Mouse (Mus musculus) heart, adult 2 months (tissue): ENCODE measurements around the gene Poldip3. TPM values are rescaled to one million over a fixed set of nuclear protein-coding genes. Genes with fewer than 3 reads are reported as not detected.

Experiments
- DNase-seq, 2 experiments: peaks; one replicate each; pipeline ENCODE4 v3.0.0; 2021
- H3K27ac ChIP-seq: fragments of 200-600 bp; 2 replicates; pipeline ENCODE4 v1.8.1; 2022
- H3K27me3 ChIP-seq: fragments of 200-500 bp; 2 replicates; pipeline ENCODE4 v1.6.1; 2012; ENCODE audit warnings: mild to moderate bottlenecking, low read length, inconsistent platforms, mixed read lengths; ENCODE audit not compliant: control insufficient read depth, insufficient read depth
- H3K36me3 ChIP-seq: fragments of 200-500 bp; 2 replicates; pipeline ENCODE4 v1.6.1; 2012; ENCODE audit warnings: low read length, inconsistent platforms; ENCODE audit not compliant: control insufficient read depth, insufficient read depth
- H3K4me1 ChIP-seq: fragments of 200-500 bp; 2 replicates; pipeline ENCODE4 v1.6.1; 2011; ENCODE audit warnings: low read length; ENCODE audit not compliant: control insufficient read depth, insufficient read depth
- H3K4me3 ChIP-seq: fragments of 200-600 bp; 2 replicates; pipeline ENCODE4 v1.8.1; 2022
- H3K79me2 ChIP-seq: fragments of 200-500 bp; replicated peaks from 2 replicates; pipeline ENCODE4 v1.6.1; 2012; ENCODE audit warnings: mild to moderate bottlenecking, inconsistent platforms, low read length, moderate library complexity, mixed read lengths; ENCODE audit not compliant: control insufficient read depth, insufficient read depth
- H3K9ac ChIP-seq: fragments of 200-500 bp; 2 replicates; pipeline ENCODE4 v1.6.1; 2012; ENCODE audit warnings: low read depth, mild to moderate bottlenecking, control low read depth, inconsistent platforms, low read length, mixed read lengths
- CTCF ChIP-seq: fragments of 200-600 bp; IDR thresholded peaks from 2 replicates; pipeline ENCODE4 v1.8.1; 2022; ENCODE audit warnings: antibody characterized with exemption, mild to moderate bottlenecking, moderate library complexity
- EP300 ChIP-seq: fragments of 200-500 bp; IDR thresholded peaks from 2 replicates; pipeline ENCODE4 v1.6.1; 2011; ENCODE audit warnings: low read depth, low read length, control low read depth; ENCODE audit not compliant: insufficient read depth
- POLR2A ChIP-seq: fragments of 200-500 bp; IDR thresholded peaks from 2 replicates; pipeline ENCODE4 v1.6.1; 2011; ENCODE audit warnings: mild to moderate bottlenecking, low read depth, low read length, control low read depth; ENCODE audit not compliant: insufficient read depth
- WGBS: fragments of 180-500 bp; shearing (Covaris S2); methylation state at CpG from one replicate; pipeline ENCODE4 v1.1.7; 2018; 5-methylcytosine and 5-hydroxymethylcytosine counted together
- intact Hi-C: fragments of 180-260 bp; cut with DNase I; formaldehyde crosslinking; loops from one replicate; pipeline ENCODE4 v1.15.1; 2025
- polyA plus RNA-seq: library from polyadenylated mRNA; depleted of rRNA; stranded (reverse); fragments of >200 nt; gene quantifications from 2 replicates; pipeline ENCODE4 v1.2.3, GENCODE M21; 2012; rRNA removed
- total RNA-seq, 2 experiments: library from RNA; stranded (reverse); gene quantifications; 2 replicates each; pipeline ENCODE4 v1.2.3; 2021

Poldip3 gene
- total and polyA plus RNA-seq, 3 experiments = 20.0 to 24.7 (median 23.6) TPM

- Histone ChIP-seq H3K4me1 (0 out of 2 replicates have a peak, but pooled peaks cover 1% of the 10 kb centered on the region), H3K4me3 (no peak within 1 kb of the TSS), H3K36me3 (no peaks in the 10 kb centered on the region), H3K79me2 (no peaks in the 10 kb centered on the region), H3K27ac (no peak within 1 kb of the TSS), H3K27me3 (no peaks in the 10 kb centered on the region), H3K9ac (no peak within 1 kb of the TSS)
- TF ChIP-seq EP300 (no peak), CTCF (no peak), POLR2A (no peak)
- WGBS = 36% methylated on average over 7 of the region's 7 CpGs
- intact Hi-C loops = no loop called here
- DNase-seq = no peak
These were observed 59.9 kb downstream of the Poldip3 start, which contains the start of gene Serhl for GRCm38 (mm10) chr15:83089429-83089605. TSS of gene Serhl (plus strand) at chr15:83089506.

- peaks cover 3% of the 10 kb centered on the region for H3K4me1 ChIP-seq
- no peak for TF ChIP-seq EP300
- H3K27ac ChIP-seq = no peak overlapping the region
- 24% methylated on average over 27 of the region's 27 CpGs for WGBS
- H3K9ac ChIP-seq = no peak overlapping the region
- no peaks in the 10 kb centered on the region for H3K36me3 ChIP-seq
- intact Hi-C loops = no loop called here
- H3K79me2 ChIP-seq = no peaks in the 10 kb centered on the region
- DNase-seq = no peak
- H3K4me3 ChIP-seq = no peak overlapping the region
- no peaks in the 10 kb centered on the region for H3K27me3 ChIP-seq
These were observed 60.4 kb downstream of the Poldip3 start for GRCm38 (mm10) chr15:83088495-83089428.

DNA sequence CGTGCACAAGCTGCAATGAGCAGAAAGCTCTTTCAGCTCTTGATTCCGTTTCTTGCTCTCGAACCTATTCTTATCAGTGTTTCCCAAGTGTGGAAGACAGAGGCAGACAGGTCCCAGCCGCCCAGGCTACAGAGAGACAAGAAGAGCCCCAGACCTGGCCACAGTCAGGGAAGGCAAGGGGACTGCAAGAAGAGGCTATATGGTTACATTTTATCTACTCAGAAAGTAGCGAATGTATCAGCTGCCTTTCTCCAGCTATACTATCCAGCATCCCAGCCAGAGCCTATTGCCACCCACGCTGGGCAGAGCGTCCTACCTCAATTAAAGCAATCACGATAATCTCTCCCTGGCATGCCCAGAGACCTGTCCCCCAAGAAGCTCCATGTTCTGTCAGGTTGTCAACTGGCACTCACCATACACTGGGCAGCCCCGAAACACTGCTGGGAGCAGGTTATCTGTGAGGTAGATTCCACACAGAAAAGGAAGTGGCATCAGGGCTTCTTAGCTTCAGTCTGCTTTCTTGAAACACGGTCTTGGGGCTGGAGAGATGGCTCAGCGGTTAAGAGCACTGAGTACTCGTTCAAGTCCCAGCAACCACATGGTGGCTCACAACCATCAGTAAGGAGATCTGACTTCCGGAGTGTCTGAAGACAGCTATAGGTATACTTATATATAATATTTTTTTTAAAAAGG is 62.4 kb downstream of the Poldip3 start:
- Histone ChIP-seq H3K4me3 (no peak overlapping the region), H3K27me3 (no peaks in the 10 kb centered on the region), H3K27ac (no peak overlapping the region), H3K4me1 (peaks cover 3% of the 10 kb centered on the region), H3K9ac (no peak overlapping the region), H3K36me3 (no peaks in the 10 kb centered on the region), H3K79me2 (no peaks in the 10 kb centered on the region)
- WGBS = 73% methylated on average over 13 of the region's 13 CpGs
- DNase-seq = no peak
- TF ChIP-seq CTCF (no peak), EP300 (no peak), POLR2A (no peak)
- intact Hi-C loops = no loop called here

GRCm38 (mm10) chr15:83085901-83086300 is 63.3 kb downstream of the Poldip3 start:
- intact Hi-C loops = no loop called here
- H3K4me3 ChIP-seq = no peak overlapping the region
- 19% methylated on average over 7 of the region's 7 CpGs for WGBS
- peaks cover 3% of the 10 kb centered on the region for H3K4me1 ChIP-seq
- H3K9ac ChIP-seq = no peak overlapping the region
- H3K36me3 ChIP-seq = no peaks in the 10 kb centered on the region
- no peak overlapping the region for H3K27ac ChIP-seq
- peak; percentile 45 to 68 for DNase-seq
- H3K79me2 ChIP-seq = no peaks in the 10 kb centered on the region
- H3K27me3 ChIP-seq = no peaks in the 10 kb centered on the region
- TF ChIP-seq EP300 = no peak
- TF ChIP-seq CTCF = peak; percentile 98

DNA sequence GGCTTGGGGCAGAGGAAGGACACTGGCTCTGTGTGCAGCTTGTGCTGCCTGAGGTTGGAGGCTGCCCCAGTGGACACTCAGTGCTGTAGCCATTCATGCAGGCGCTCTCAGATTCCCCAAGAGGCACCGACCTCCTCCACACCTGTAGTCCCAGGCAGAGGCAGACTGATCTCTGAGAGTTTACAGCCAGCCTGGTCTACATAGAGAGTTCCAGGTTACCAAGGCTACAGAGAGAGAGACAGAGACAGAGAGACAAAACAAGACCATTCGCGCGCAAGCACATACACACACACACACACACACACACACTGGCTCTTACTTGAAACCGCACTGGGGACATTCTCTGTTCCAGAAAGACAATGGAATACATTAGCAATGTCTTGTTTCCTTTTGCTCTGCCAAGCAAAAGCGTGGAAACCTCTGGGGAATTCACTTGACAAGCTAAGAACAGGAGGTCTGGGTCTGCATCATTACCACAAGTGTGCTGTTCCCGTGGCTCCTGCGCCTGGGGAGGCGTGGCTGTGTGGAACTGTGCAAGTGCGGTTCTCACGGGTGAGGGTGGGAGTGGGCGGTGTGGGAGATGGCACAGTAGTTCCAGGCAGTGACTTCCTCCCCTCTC is 65.1 kb downstream of the Poldip3 start:
- no peak for TF ChIP-seq EP300
- TF ChIP-seq POLR2A = no peak
- TF ChIP-seq CTCF = no peak
- H3K79me2 ChIP-seq = no peaks in the 10 kb centered on the region
- H3K27me3 ChIP-seq = no peaks in the 10 kb centered on the region
- WGBS = 30% methylated on average over 13 of the region's 13 CpGs
- peak; percentile 29 to 47 for DNase-seq
- peaks cover 3% of the 10 kb centered on the region for H3K4me1 ChIP-seq
- intact Hi-C loops = loop anchor here (1.0 kb wide), 1 partner anchor 45 kb away; no protein-coding TSS in a partner anchor
- no peak overlapping the region for H3K27ac ChIP-seq
- no peak overlapping the region for H3K4me3 ChIP-seq
- no peaks in the 10 kb centered on the region for H3K36me3 ChIP-seq
- H3K9ac ChIP-seq = no peak overlapping the region

DNA sequence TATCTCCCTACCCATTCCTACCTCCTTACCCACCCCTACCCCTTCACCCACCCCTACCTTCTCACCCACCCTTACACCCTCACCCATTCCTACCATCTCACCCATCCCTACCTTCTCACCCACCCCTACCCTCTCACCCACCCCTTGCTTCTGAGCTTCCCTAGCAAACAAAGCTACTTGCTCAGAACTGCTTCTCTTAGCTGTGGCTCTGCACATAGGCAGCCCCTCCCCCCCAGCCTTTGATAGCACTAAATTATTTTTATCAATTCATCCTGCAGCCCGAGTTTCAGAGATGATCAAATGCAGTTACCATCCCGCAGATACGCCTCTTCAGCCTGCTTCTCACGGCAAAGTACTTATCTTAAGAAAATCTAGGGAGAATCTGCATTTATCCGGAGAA is 65.7 kb downstream of the Poldip3 start:
- no peak overlapping the region for H3K9ac ChIP-seq

More for the DNA sequence above, 65.7 kb downstream of the Poldip3 start:
- H3K36me3 ChIP-seq = no peaks in the 10 kb centered on the region
- intact Hi-C loops = no loop called here
- 48% methylated on average over 5 of the region's 5 CpGs for WGBS
- H3K4me3 ChIP-seq = no peak overlapping the region
- TF ChIP-seq EP300 (no peak), POLR2A (no peak), CTCF (no peak)
- H3K27me3 ChIP-seq = no peaks in the 10 kb centered on the region
- H3K27ac ChIP-seq = no peak overlapping the region
- H3K79me2 ChIP-seq = no peaks in the 10 kb centered on the region
- DNase-seq = no peak
- H3K4me1 ChIP-seq = peaks cover 3% of the 10 kb centered on the region

Other genes with a start within 250 kb of the Poldip3 start
- gene Tcf20, start 161.5 kb downstream of the Poldip3 start, total RNA-seq = 10 to 100 TPM; 60.1 to 60.8 TPM
- gene Tcf20, start 161.5 kb downstream of the Poldip3 start, polyA plus RNA-seq = 6.6 and 9.5 TPM in 2 replicates
- 1 to 10 TPM; 2.4 to 2.6 TPM for gene Nfam1, start 116.1 kb downstream of the Poldip3 start, total RNA-seq
- 3.1 and 3.9 TPM in 2 replicates for gene Nfam1, start 116.1 kb downstream of the Poldip3 start, polyA plus RNA-seq
- gene Serhl, start 59.9 kb downstream of the Poldip3 start, total RNA-seq = 10 to 100 TPM; 36.8 to 41.0 TPM
- gene Serhl, start 59.9 kb downstream of the Poldip3 start, polyA plus RNA-seq = 82.7 and 90.2 TPM in 2 replicates
- gene Rrp7a, start 26.6 kb downstream of the Poldip3 start, total RNA-seq = 10 to 100 TPM; 39.9 to 40.9 TPM
- gene Rrp7a, start 26.6 kb downstream of the Poldip3 start, polyA plus RNA-seq = 60.0 and 62.0 TPM in 2 replicates
- 10 to 100 TPM; 75.6 to 87.2 TPM for gene Cyb5r3, start 23.2 kb upstream of the Poldip3 start, total RNA-seq
- 97.7 and 103 TPM in 2 replicates for gene Cyb5r3, start 23.2 kb upstream of the Poldip3 start, polyA plus RNA-seq
- gene A4galt, start 102.4 kb upstream of the Poldip3 start, total RNA-seq = 1 to 10 TPM; 5.2 to 6.3 TPM
- 9.7 and 14.9 TPM in 2 replicates for gene A4galt, start 102.4 kb upstream of the Poldip3 start, polyA plus RNA-seq
- gene Arfgap3, start 200.9 kb upstream of the Poldip3 start, total RNA-seq = 1 to 10 TPM; 9.6 to 9.8 TPM
- gene Arfgap3, start 200.9 kb upstream of the Poldip3 start, polyA plus RNA-seq = 12.2 and 13.1 TPM in 2 replicates